Mouse (Mus musculus): ENCODE measurements at regions not wholly inside any gene's neighbourhood (a gene's known extent, or its start where the extent isn't known, plus 50 kb on each side); places are given as distances from the start of the nearest gene placed in this dataset.

- Histone ChIP-seq H3K27ac (ENCODE audit: insufficient read depth, low read depth, low read length) (no peak overlapping the region), H3K27me3 (replicated peaks; ENCODE audit: control insufficient read depth, insufficient read depth, low read length) (no peaks in the 10 kb centered on the region), H3K4me3 (ENCODE audit: insufficient read depth, low read depth, low read length) (no peak overlapping the region), H3K36me3 (ENCODE audit: control insufficient read depth, insufficient read depth, low read length) (no peaks in the 10 kb centered on the region), H3K4me1 (ENCODE audit: control insufficient read depth, insufficient read depth, low read length) (no peaks in the 10 kb centered on the region)
- TF ChIP-seq CTCF (conservative IDR thresholded peaks at IDR 0.05; ENCODE audit: insufficient read depth, insufficient read length, low read depth, low read length) (no peak), POLR2A (IDR thresholded peaks at IDR 0.05; ENCODE audit: low read depth, low read length) (no peak)
- no peak for DNase-seq
- 79% methylated on average over 4 of the region's 4 CpGs for WGBS
Observed at GRCm38 (mm10) chr13:72937246-72937645, 308.6 kb downstream of the Irx2 start.

DNA sequence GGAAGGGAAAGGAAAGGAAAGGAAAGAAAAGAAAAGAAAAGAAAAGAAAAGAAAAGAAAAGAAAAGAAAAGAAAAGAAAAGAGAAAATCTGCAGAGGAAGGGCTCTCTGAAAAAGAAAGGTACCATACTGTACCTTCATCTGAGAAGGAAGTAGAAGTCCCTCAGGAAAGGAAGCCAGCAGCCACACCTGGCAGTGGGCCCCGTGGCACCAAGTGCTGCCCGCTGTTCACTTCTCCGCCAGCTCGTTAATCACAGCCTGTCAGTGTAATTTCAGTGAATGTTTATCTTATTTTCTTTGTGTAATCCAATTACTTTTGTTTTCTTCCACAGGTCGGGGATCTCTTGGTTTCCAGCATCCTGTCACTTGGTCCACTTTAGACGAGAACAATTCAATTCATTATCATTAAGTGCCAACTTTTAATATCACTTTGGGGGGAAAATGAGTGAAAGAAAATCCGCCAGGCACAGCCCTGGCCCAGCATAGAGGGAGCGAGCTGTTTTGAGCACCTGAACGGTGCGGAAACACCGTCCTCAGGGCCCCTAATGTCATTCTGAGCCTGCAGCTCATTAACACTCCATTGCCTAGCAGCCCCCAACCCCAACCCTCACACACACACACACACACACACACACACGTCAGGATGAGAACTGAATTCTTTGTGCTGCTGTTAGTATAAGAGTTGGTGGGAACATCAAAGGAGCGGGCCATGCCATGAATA, 309.7 kb downstream of the Irx2 start:
- WGBS, result 51% methylated on average over 13 of the region's 13 CpGs
- no peak for DNase-seq
- TF ChIP-seq POLR2A (IDR thresholded peaks at IDR 0.05; ENCODE audit: low read depth, low read length), result no peak
- TF ChIP-seq CTCF (conservative IDR thresholded peaks at IDR 0.05; ENCODE audit: insufficient read depth, insufficient read length, low read depth, low read length), result no peak

DNA sequence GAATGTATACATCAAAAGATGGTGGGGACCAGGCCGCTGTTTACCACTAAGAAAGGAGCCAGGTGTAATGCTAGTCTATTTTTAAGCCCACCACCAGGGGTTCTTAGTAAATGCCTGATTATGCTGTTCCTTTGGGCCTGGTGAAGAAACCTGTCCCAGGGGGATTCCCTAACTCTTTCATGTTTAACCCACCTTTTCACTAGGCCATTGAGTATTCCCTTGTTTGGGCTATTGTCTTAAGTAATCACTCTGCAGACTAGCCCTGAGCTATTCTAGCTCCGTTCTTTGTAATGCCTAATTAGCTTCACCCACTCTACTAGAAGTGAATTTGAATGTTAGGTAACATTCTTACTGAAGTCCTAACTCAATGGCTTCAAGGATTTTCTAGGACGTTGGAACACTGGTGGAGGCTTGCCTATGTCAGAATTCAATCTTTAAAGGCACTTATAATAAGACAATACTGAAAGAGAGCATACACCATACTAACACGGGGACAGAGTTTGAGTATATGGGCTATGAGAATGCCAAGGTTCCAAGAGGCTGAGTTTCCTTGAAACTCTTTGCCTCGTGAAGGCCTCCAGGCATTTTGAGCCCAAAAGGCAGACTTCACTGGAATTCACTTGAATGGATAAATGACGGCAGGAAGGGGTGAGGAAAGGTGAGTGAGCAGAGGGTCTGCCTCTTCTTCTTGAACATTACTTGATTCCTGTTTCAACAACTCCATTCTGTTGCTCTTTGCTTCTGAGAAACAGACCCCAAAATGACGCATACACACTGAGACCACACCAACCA, 312.7 kb upstream of the Irx4 start:
- Histone ChIP-seq H3K27ac (ENCODE audit: insufficient read depth, low read depth, low read length) (no peak overlapping the region), H3K27me3 (replicated peaks; ENCODE audit: control insufficient read depth, insufficient read depth, low read length) (no peaks in the 10 kb centered on the region), H3K4me3 (ENCODE audit: insufficient read depth, low read depth, low read length) (no peak overlapping the region), H3K36me3 (ENCODE audit: control insufficient read depth, insufficient read depth, low read length) (no peaks in the 10 kb centered on the region), H3K4me1 (ENCODE audit: control insufficient read depth, insufficient read depth, low read length) (no peaks in the 10 kb centered on the region)
- no peak for DNase-seq
- 60% methylated on average over 7 of the region's 7 CpGs for WGBS
- TF ChIP-seq POLR2A (IDR thresholded peaks at IDR 0.05; ENCODE audit: low read depth, low read length) (no peak), CTCF (conservative IDR thresholded peaks at IDR 0.05; ENCODE audit: insufficient read depth, insufficient read length, low read depth, low read length) (no peak)

More for the DNA sequence above, 309.7 kb downstream of the Irx2 start:
- Histone ChIP-seq H3K27me3 (replicated peaks; ENCODE audit: control insufficient read depth, insufficient read depth, low read length) (no peaks in the 10 kb centered on the region), H3K4me3 (ENCODE audit: insufficient read depth, low read depth, low read length) (no peak overlapping the region), H3K4me1 (ENCODE audit: control insufficient read depth, insufficient read depth, low read length) (no peaks in the 10 kb centered on the region), H3K27ac (ENCODE audit: insufficient read depth, low read depth, low read length) (no peak overlapping the region), H3K36me3 (ENCODE audit: control insufficient read depth, insufficient read depth, low read length) (no peaks in the 10 kb centered on the region)

DNA sequence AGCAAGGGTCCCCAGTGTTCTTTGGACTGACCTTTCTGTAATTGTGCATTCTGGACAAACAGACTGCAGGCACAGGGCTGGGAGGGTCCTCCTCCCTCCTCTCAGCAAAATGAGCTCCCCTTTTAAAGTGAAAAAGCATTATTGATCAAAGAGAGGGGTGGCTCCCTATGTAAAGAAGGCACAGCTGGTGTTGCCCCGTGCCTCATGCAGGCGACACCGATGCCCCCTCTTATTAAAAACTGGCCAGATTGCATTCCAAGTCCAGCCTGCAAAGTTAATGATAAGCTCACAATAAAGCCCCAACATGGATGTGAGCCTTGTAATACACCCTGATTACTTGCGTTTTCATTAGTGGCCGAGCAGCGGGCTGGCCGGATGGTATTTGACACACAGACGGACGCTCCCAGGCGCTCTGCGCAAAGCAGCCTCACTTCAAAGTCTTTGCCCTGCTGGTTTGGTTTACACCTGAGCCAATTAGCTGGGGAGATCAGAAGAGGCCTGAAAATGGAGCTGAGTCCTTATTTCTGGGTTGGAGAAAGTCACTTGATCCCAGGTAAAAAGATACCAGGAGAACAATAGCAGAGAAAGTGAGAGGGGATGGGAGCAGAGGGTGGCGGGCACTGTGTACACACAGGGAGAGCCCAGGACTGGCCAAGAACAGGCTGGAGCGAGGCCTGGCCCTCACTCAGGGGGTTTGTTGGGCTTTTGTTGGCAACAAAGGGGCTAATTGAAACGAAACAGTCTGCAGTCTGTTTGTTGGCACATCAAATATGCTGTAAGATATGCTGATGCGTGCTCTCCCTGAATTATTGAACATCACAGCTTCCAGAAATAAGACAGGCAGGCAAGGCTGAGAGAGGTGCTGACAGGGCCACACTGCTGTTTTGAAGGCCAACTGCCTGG, 301.4 kb upstream of the Irx4 start:
- TF ChIP-seq CTCF (conservative IDR thresholded peaks at IDR 0.05; ENCODE audit: insufficient read depth, insufficient read length, low read depth, low read length), result no peak
- no peak for TF ChIP-seq POLR2A (IDR thresholded peaks at IDR 0.05; ENCODE audit: low read depth, low read length)
- no peak overlapping the region for H3K4me3 ChIP-seq (ENCODE audit: insufficient read depth, low read depth, low read length)
- WGBS, result 24% methylated on average over 15 of the region's 15 CpGs
- H3K4me1 ChIP-seq (ENCODE audit: control insufficient read depth, insufficient read depth, low read length), result no peaks in the 10 kb centered on the region
- H3K27me3 ChIP-seq (replicated peaks; ENCODE audit: control insufficient read depth, insufficient read depth, low read length), result no peaks in the 10 kb centered on the region
- no peak for DNase-seq
- H3K27ac ChIP-seq (ENCODE audit: insufficient read depth, low read depth, low read length), result no peak overlapping the region
- H3K36me3 ChIP-seq (ENCODE audit: control insufficient read depth, insufficient read depth, low read length), result no peaks in the 10 kb centered on the region

DNA sequence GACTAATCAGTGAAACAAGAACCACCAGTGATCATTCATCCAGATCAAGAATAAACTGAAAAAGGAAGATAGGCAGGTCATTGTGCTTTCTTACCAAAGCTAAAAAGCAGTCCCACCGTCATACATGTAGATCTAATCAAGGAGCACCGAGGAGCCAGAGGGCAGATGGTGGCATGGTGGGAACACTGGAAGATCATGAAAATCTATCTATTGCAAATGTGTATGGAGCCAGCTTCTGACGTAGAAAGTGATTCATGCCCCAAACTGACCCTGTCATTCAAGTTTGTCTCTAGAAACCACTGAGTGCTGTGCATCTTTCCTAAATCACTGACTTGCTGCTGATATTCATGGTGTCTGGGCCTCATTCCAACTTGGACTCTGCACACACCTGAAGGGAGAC, 299.0 kb upstream of the Irx4 start:
- Histone ChIP-seq H3K4me1 (ENCODE audit: control insufficient read depth, insufficient read depth, low read length) (no peaks in the 10 kb centered on the region), H3K36me3 (ENCODE audit: control insufficient read depth, insufficient read depth, low read length) (no peaks in the 10 kb centered on the region), H3K4me3 (ENCODE audit: insufficient read depth, low read depth, low read length) (no peak overlapping the region), H3K27me3 (replicated peaks; ENCODE audit: control insufficient read depth, insufficient read depth, low read length) (no peaks in the 10 kb centered on the region), H3K27ac (ENCODE audit: insufficient read depth, low read depth, low read length) (no peak overlapping the region)
- no peak for DNase-seq
- WGBS, result 84% methylated on average over 3 of the region's 3 CpGs
- TF ChIP-seq CTCF (conservative IDR thresholded peaks at IDR 0.05; ENCODE audit: insufficient read depth, insufficient read length, low read depth, low read length) (no peak), POLR2A (IDR thresholded peaks at IDR 0.05; ENCODE audit: low read depth, low read length) (no peak)

DNA sequence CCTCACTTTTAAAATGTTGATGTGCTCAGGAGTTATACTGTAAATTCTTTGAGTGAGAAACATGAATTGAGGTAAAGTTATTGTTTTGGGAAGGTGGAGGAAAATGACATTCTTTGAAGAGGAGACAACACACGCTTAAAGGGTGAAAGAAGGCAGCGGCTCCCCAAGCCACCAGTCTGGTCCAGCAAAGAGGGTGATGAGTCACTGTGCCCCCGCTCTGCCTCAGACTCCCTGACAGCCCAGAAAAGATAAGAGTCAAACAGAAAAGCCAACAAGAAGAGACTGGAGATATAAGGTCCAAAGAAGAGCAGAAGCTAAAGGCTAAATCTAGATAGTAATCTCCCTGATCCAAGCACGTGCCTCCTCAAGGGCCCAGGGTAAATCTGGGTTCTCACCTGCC, 288.1 kb upstream of the Irx4 start:
- WGBS, result 79% methylated on average over 4 of the region's 4 CpGs

More for the DNA sequence above, 288.1 kb upstream of the Irx4 start:
- Histone ChIP-seq H3K27me3 (replicated peaks; ENCODE audit: control insufficient read depth, insufficient read depth, low read length) (no peaks in the 10 kb centered on the region), H3K4me3 (ENCODE audit: insufficient read depth, low read depth, low read length) (no peak overlapping the region), H3K27ac (ENCODE audit: insufficient read depth, low read depth, low read length) (no peak overlapping the region), H3K4me1 (ENCODE audit: control insufficient read depth, insufficient read depth, low read length) (no peaks in the 10 kb centered on the region), H3K36me3 (ENCODE audit: control insufficient read depth, insufficient read depth, low read length) (no peaks in the 10 kb centered on the region)
- DNase-seq, result no peak
- TF ChIP-seq CTCF (conservative IDR thresholded peaks at IDR 0.05; ENCODE audit: insufficient read depth, insufficient read length, low read depth, low read length) (no peak), POLR2A (IDR thresholded peaks at IDR 0.05; ENCODE audit: low read depth, low read length) (no peak)
